Mouse (Mus musculus) kidney, embryonic 14.5 days (tissue): ENCODE data around the gene Jag2. TPM values are rescaled to one million over a fixed set of nuclear protein-coding genes. Genes with fewer than 3 reads are reported as not detected.
A peak's percentile ranks its signal among the peaks of the same experiment; 100 is the strongest.

Experiments used
- ATAC-seq: fragments of 200-750 bp; cut with Nextera tagmentation; 2 replicates; pipeline ENCODE4 v1.8.0; 2017; ENCODE audit warnings: moderate number of reproducible peaks, mild to moderate bottlenecking, moderate TSS enrichment, moderate library complexity; ENCODE audit not compliant: low FRiP score, low TSS enrichment
- H3K27ac ChIP-seq: fragments of 300-500 bp; sonication (generic); 2 replicates; pipeline ENCODE4 v1.5.1; 2014; ENCODE audit warnings: low read depth, mild to moderate bottlenecking, low read length, moderate library complexity, mixed read lengths
- H3K27me3 ChIP-seq: fragments of 300-500 bp; sonication (generic); 2 replicates; pipeline ENCODE4 v1.6.1; 2014; ENCODE audit warnings: mild to moderate bottlenecking, low read length; ENCODE audit not compliant: control insufficient read depth, insufficient read depth
- H3K36me3 ChIP-seq: fragments of 300-500 bp; sonication (generic); 2 replicates; pipeline ENCODE4 v1.6.1; 2014; ENCODE audit warnings: low read length, mixed read lengths; ENCODE audit not compliant: control insufficient read depth, insufficient read depth
- H3K4me1 ChIP-seq: fragments of 300-500 bp; sonication (generic); 2 replicates; pipeline ENCODE4 v1.6.1; 2014; ENCODE audit warnings: low read length, mixed read lengths; ENCODE audit not compliant: control insufficient read depth, insufficient read depth
- H3K4me2 ChIP-seq: fragments of 300-500 bp; sonication (generic); replicated peaks from 2 replicates; pipeline ENCODE4 v1.6.1; 2014; ENCODE audit warnings: low read depth, mild to moderate bottlenecking, low read length
- H3K4me3 ChIP-seq: fragments of 300-500 bp; sonication (generic); 2 replicates; pipeline ENCODE4 v1.5.1; 2014; ENCODE audit warnings: mild to moderate bottlenecking, low read length
- H3K9ac ChIP-seq: fragments of 300-500 bp; sonication (generic); 2 replicates; pipeline ENCODE4 v1.6.1; 2014; ENCODE audit warnings: low read depth, mild to moderate bottlenecking, low read length, moderate library complexity
- H3K9me3 ChIP-seq: fragments of 300-500 bp; sonication (generic); 2 replicates; pipeline ENCODE4 v1.6.1; 2016; ENCODE audit warnings: low read length; ENCODE audit not compliant: control insufficient read depth
- WGBS: fragments of 180-500 bp; shearing (Covaris S2); extraction: QIAGEN DNeasy Blood & Tissue Kit; methylation state at CpG from one replicate; pipeline ENCODE4 v1.1.7; 2014; 5-methylcytosine and 5-hydroxymethylcytosine counted together
- polyA plus RNA-seq: library from polyadenylated mRNA; unstranded; fragments of >200 nt; fragmentation: Nextera tagmentation; extraction: Ambion mirVana; gene quantifications from 2 replicates; pipeline ENCODE4 v1.2.1, GENCODE M21; 2014

The Jag2 gene
- polyA plus RNA-seq, 1 experiment from 2014 or later = 2.9 TPM

DNA sequence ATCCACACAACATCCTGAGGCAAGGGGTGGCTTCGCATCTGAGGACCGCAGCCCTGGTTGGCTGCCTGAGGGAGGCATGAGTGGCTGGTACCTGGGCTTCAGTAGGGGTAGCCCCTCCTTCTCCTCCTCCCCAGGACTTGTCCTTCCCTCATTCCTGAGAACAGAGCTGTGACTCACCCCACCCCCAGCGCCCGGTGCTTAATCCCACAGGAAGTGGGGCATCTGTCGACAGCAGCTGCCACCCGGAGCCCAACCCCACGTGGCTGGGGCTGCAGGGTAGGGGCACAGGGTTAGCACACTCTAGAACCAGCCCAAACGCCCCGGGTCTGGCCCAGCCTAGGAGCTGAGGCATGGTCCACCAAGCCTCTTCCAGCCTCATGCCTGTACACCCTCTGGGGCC lies 8.3 kb upstream of the Jag2 start:
- H3K9ac ChIP-seq = no peak overlapping the region
- H3K4me2 ChIP-seq = no peak overlapping the region
- no peak for ATAC-seq
- 42% methylated on average over 9 of the region's 9 CpGs for WGBS
- H3K9me3 ChIP-seq = no peaks in the 10 kb centered on the region
- no peak overlapping the region for H3K4me3 ChIP-seq
- no peaks in the 10 kb centered on the region for H3K27me3 ChIP-seq
- 0 out of 2 replicates have a peak, but pooled peaks cover 3% of the 10 kb centered on the region for H3K36me3 ChIP-seq
- H3K4me1 ChIP-seq = peaks cover 15% of the 10 kb centered on the region
- no peak overlapping the region for H3K27ac ChIP-seq

DNA sequence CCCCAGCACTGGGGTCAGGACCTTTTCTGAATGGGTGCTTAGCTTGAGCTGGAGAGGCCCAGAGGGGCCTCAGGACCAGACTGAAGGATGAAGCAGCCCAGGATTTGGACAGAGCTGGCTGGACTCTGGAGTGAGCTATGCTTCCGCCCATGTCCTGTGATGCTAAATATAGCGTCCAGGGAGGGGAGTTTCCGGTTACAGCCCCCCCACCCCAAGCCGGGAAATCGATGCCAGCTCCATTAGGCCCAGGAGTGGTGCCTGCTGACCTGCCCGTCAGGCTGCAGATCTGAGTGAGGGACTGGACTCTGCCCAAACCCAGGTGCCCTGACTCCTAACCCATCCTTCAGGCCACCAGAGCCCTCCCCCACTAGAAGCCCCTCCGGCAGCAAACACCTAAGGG lies 3.1 kb upstream of the Jag2 start:
- no peak for ATAC-seq
- Histone ChIP-seq H3K36me3 (0 out of 2 replicates have a peak, but pooled peaks cover 3% of the 10 kb centered on the region), H3K27ac (no peak overlapping the region), H3K4me2 (no peak overlapping the region), H3K27me3 (peaks cover 38% of the 10 kb centered on the region), H3K9me3 (no peaks in the 10 kb centered on the region), H3K4me3 (no peak overlapping the region), H3K9ac (no peak overlapping the region), H3K4me1 (peaks cover 14% of the 10 kb centered on the region; the same call in 1 of the 2 replicates)
- WGBS = 20% methylated on average over 7 of the region's 7 CpGs

DNA sequence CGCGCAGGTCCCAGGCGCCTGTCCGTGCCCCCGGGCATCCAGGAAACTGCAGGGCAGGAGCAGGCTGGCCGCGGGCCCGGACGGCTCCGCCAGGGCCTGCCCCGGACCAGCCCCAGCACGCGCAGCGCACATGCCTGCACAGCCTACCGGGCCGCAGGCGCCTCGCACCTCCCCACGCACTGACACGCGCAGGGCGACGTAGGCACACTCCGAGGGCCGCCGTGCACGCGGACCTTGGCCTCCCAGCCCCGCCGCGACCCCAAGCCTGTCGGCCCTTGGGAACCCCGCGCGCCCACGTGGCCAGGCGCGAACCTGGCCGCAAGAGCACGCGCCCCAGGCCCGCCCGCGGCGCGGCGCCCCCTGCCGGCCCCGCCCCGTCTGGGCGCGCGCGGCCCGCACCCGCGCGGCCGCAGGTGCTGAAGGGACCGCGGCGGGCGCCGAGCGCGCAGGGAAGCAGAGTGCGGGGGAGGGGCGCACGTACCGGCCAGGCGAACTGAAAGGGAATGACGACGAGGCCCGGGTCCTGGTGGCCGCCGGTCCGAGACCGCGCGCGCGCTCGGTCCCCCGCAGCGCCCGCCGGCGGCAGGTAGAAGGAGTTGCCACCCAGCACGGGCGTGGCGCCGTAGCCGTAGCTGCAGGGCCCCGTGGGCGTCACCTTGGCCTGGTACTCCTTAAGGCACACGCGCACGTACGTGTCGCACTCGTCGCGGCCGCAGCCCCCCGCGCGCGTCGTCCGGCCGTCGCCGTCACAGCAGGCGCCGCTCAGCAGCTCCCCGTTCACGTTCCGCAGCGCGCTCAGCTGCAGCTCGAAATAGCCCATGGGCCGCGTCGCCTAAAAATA lies 955 bp downstream of the Jag2 start:
- Histone ChIP-seq H3K9ac (peak overlapping the region; percentile 46; the same call in 1 of the 2 replicates), H3K9me3 (no peaks in the 10 kb centered on the region), H3K4me1 (peaks cover 20% of the 10 kb centered on the region; the same call in 1 of the 2 replicates), H3K36me3 (no peaks in the 10 kb centered on the region), H3K27ac (no peak overlapping the region), H3K4me2 (peak overlapping the region; percentile 93), H3K27me3 (peaks cover 60% of the 10 kb centered on the region), H3K4me3 (peak overlapping the region; percentile 53)
- WGBS = 1% methylated on average over 102 of the region's 124 CpGs
- peak; percentile 36; the same call in 1 of the 2 replicates for ATAC-seq

DNA sequence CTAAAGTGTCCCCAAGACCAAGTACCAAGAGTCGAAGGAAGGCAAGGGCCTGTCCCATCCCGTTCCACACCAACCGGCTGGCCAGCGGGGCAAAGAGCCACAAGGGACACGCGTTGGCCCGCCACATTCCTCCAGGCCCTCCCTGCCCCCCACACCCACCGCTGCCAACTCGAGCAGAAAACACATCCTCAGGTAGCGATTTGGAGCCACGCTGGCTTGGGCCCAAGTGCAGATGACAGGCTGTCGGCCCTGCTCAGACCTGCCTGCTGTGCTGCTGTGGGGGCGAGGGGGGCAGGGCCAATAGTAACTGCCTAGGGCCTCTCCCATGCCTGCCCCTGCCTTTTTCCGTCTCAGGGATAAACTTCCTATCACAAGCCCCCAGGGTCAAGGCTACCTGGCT lies 2.3 kb downstream of the Jag2 start:
- peaks cover 60% of the 10 kb centered on the region for H3K27me3 ChIP-seq
- peak overlapping the region; percentile 12; the same call in 1 of the 2 replicates for H3K9ac ChIP-seq
- H3K27ac ChIP-seq = no peak overlapping the region
- H3K4me2 ChIP-seq = no peak overlapping the region
- H3K4me3 ChIP-seq = no peak overlapping the region
- no peaks in the 10 kb centered on the region for H3K9me3 ChIP-seq
- no peaks in the 10 kb centered on the region for H3K36me3 ChIP-seq
- peaks cover 20% of the 10 kb centered on the region; the same call in 1 of the 2 replicates for H3K4me1 ChIP-seq
- no peak for ATAC-seq
- WGBS = 49% methylated on average over 14 of the region's 14 CpGs

DNA sequence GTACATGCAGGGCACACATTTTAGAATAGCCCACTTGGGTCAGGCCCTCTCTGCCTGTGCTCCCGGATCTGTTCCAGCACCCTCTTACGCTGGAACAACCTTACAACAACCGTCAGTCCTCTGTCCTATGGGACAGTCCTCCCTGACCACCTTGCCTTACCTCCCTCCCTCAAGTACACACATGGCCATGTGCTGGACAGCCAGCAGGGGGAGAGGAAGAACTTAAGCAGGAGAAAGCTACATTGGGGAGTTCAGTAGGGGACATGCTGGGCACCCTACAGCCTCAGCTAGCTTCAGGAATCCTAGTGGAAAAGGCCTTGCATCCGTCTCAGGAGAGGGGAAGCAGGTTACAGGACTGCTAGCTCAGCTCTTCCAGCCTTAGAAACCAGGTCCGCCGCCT lies 3.6 kb downstream of the Jag2 start:
- ATAC-seq = no peak
- Histone ChIP-seq H3K27ac (no peak overlapping the region), H3K9ac (no peak overlapping the region), H3K4me1 (peaks cover 20% of the 10 kb centered on the region; the same call in 1 of the 2 replicates), H3K9me3 (no peaks in the 10 kb centered on the region), H3K27me3 (peaks cover 55% of the 10 kb centered on the region), H3K36me3 (no peaks in the 10 kb centered on the region), H3K4me2 (no peak overlapping the region), H3K4me3 (no peak overlapping the region)
- WGBS = 89% methylated on average over 6 of the region's 6 CpGs

DNA sequence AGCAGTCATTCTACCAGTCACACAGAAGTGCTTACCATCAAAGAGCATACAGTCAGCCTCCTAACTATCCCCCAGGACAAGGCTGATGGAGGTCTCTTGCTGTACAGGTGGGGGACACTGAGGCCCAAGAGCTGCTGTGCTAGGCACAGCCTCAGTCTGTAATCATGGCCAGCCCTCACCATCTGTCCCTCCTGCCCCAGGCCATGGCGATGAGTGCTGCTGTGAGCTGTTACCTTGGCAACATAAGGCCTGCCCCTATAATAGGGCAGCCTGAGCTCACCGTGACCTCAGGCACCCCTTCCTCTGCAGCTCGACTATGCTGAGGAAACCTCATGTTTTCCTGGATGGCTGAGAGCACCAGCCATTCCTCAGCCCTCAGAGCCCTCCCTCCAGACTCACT lies 7.0 kb downstream of the Jag2 start:
- no peak overlapping the region for H3K27ac ChIP-seq
- no peak overlapping the region for H3K4me2 ChIP-seq
- no peak overlapping the region for H3K4me3 ChIP-seq
- H3K27me3 ChIP-seq = peaks cover 21% of the 10 kb centered on the region
- no peaks in the 10 kb centered on the region for H3K9me3 ChIP-seq
- H3K9ac ChIP-seq = no peak overlapping the region
- H3K4me1 ChIP-seq = peaks cover 5% of the 10 kb centered on the region; the same call in 1 of the 2 replicates
- WGBS = 30% methylated on average over 3 of the region's 3 CpGs
- H3K36me3 ChIP-seq = no peaks in the 10 kb centered on the region
- no peak for ATAC-seq

DNA sequence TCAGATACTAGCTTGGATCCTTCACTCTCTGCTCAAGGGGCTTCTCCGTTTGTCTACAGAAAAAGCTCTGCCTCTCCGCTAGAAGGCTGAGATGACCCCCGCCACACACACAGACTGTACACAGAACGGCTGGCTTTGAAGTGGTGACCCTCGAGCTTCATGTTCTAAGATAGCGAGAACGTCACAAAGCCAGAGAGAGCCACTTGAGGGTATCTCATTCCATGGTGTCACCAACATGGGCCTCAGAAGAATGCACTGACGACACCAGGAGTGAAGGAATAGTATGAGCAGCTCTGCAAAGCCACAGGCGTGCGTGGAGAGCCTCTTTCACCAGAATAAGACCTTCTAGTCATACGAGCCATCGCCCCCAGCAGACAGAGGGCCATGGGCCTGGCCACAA lies 8.1 kb downstream of the Jag2 start:
- Histone ChIP-seq H3K27me3 (peaks cover 10% of the 10 kb centered on the region), H3K4me3 (no peak overlapping the region), H3K9ac (no peak overlapping the region), H3K4me2 (no peak overlapping the region), H3K9me3 (no peaks in the 10 kb centered on the region), H3K27ac (no peak overlapping the region), H3K4me1 (no peaks in the 10 kb centered on the region), H3K36me3 (no peaks in the 10 kb centered on the region)
- no peak for ATAC-seq
- 79% methylated on average over 12 of the region's 12 CpGs for WGBS

DNA sequence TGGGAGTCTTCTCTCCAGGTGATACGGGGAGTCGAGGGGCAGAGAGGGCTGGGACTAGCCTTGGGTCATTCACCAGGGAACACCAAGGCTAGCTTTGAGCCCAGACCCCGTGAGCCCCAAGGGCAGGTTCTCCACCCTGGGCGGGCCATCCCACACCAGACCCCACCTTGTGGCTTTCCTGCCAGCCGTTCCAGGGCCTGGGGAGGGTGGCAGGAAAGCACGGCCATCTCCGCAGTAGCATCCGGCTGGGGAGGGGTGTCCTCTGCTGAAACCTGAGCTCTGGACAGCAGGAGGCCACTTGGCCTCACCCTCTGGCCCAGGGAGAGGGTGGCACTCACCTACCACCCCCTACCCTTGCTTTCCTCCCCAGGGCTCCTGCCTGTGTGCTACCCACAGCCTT lies 11.7 kb downstream of the Jag2 start:
- H3K4me2 ChIP-seq = no peak overlapping the region

DNA sequence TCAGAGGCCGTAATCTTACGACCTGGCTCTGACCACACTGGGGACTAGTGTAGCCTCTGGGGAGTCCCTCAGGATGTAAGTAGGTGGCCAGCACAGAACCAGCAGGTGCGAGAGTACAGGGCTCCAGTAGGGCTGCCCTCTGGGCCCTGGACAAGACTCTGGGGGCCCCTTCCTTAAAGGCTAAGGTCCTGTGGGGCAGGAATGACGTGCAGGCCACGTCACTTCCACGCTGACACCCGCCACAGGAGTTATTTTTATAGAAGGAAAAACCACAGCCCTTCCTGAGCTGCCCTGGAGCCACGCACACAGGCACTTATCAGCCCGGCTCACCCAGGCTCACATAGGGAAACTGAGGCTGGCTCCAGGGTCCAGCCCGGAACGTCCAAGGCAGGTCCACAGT lies 12.1 kb downstream of the Jag2 start:
- WGBS = 76% methylated on average over 11 of the region's 11 CpGs
- no peak overlapping the region for H3K9ac ChIP-seq
- no peak for ATAC-seq
- H3K27ac ChIP-seq = no peak overlapping the region
- H3K4me1 ChIP-seq = no peaks in the 10 kb centered on the region
- no peaks in the 10 kb centered on the region for H3K36me3 ChIP-seq
- no peak overlapping the region for H3K4me3 ChIP-seq
- H3K4me2 ChIP-seq = no peak overlapping the region
- no peaks in the 10 kb centered on the region for H3K27me3 ChIP-seq
- H3K9me3 ChIP-seq = no peaks in the 10 kb centered on the region

More for the DNA sequence above, 11.7 kb downstream of the Jag2 start:
- Histone ChIP-seq H3K27me3 (no peaks in the 10 kb centered on the region), H3K4me3 (no peak overlapping the region), H3K9ac (no peak overlapping the region), H3K27ac (no peak overlapping the region), H3K36me3 (no peaks in the 10 kb centered on the region), H3K9me3 (no peaks in the 10 kb centered on the region), H3K4me1 (no peaks in the 10 kb centered on the region)
- WGBS = 42% methylated on average over 8 of the region's 8 CpGs
- no peak for ATAC-seq
